ENCODE assay signal across 7 mouse cellular contexts in genomic region chr12:12324266-12324665, GRCm38 (mm10).
A peak's percentile ranks its signal among the peaks of the same experiment; 100 is the strongest.
DNase-seq lines count a peak whose midpoint lies in the region; ATAC-seq lines count a peak whose summit lies in the region.
"Not testable (repeated sequence)": the region's sequence is repeated elsewhere in the genome, so short reads cannot be mapped to it uniquely, and the experiment has no call there.

No protein-coding gene starts in this region.

- H3K4me1 ChIP-seq in embryonic facial prominence, embryonic 15.5 days; heart, embryonic 10.5 days; hindbrain, embryonic 14.5 days (replicated peaks; ENCODE audit: control insufficient read depth, insufficient read depth, low read length); kidney, embryonic 16.5 days (ENCODE audit: insufficient read depth, low read length); liver, embryonic 15.5 days (replicated peaks); midbrain, embryonic 14.5 days (ENCODE audit: control insufficient read depth, insufficient read depth, low read length); stomach, embryonic 16.5 days (ENCODE audit: control insufficient read depth, insufficient read depth, low read length): not testable (repeated sequence)

- H3K9me3 ChIP-seq in embryonic facial prominence, embryonic 15.5 days (replicated peaks); heart, embryonic 10.5 days; hindbrain, embryonic 14.5 days (ENCODE audit: control insufficient read depth, low read length); kidney, embryonic 16.5 days (ENCODE audit: low read length); liver, embryonic 15.5 days (replicated peaks); midbrain, embryonic 14.5 days (ENCODE audit: control insufficient read depth, low read length); stomach, embryonic 16.5 days (replicated peaks; ENCODE audit: control insufficient read depth, low read length): not testable (repeated sequence)

- H3K27me3 ChIP-seq in embryonic facial prominence, embryonic 15.5 days; heart, embryonic 10.5 days (ENCODE audit: insufficient read depth, poor library complexity, severe bottlenecking); hindbrain, embryonic 14.5 days (ENCODE audit: control insufficient read depth, insufficient read depth, low read length); kidney, embryonic 16.5 days (ENCODE audit: insufficient read depth, low read length); liver, embryonic 15.5 days; midbrain, embryonic 14.5 days (ENCODE audit: control insufficient read depth, insufficient read depth, low read length); stomach, embryonic 16.5 days (ENCODE audit: control insufficient read depth, insufficient read depth, low read length): not testable (repeated sequence)

- not testable (repeated sequence) for H3K36me3 ChIP-seq in embryonic facial prominence, embryonic 15.5 days; heart, embryonic 10.5 days; hindbrain, embryonic 14.5 days (replicated peaks; ENCODE audit: control insufficient read depth, insufficient read depth); kidney, embryonic 16.5 days (ENCODE audit: insufficient read depth, low read length); liver, embryonic 15.5 days (replicated peaks); midbrain, embryonic 14.5 days (ENCODE audit: control insufficient read depth, insufficient read depth, low read length); stomach, embryonic 16.5 days (ENCODE audit: control insufficient read depth, insufficient read depth, low read length)

- H3K9ac ChIP-seq in embryonic facial prominence, embryonic 15.5 days; kidney, embryonic 16.5 days (replicated peaks; ENCODE audit: low read length); liver, embryonic 15.5 days; stomach, embryonic 16.5 days (ENCODE audit: low read length): not testable (repeated sequence)
- peak overlapping the region; percentile 66; the same call in 1 of the 2 replicates for H3K9ac ChIP-seq in hindbrain, embryonic 14.5 days
- peak overlapping the region; percentile 38; the same call in 1 of the 2 replicates for H3K9ac ChIP-seq in midbrain, embryonic 14.5 days (replicated peaks; ENCODE audit: low read length)

- peak overlapping the region; percentile 68; the same call in 1 of the 2 replicates for H3K4me2 ChIP-seq in embryonic facial prominence, embryonic 15.5 days (replicated peaks)
- H3K4me2 ChIP-seq in hindbrain, embryonic 14.5 days (replicated peaks): peak overlapping the region; percentile 61
- not testable (repeated sequence) for H3K4me2 ChIP-seq in kidney, embryonic 16.5 days (replicated peaks; ENCODE audit: low read depth, low read length)
- peak overlapping the region; percentile 56; the same call in 1 of the 2 replicates for H3K4me2 ChIP-seq in liver, embryonic 15.5 days
- H3K4me2 ChIP-seq in midbrain, embryonic 14.5 days (ENCODE audit: low read length): peak overlapping the region; percentile 45
- peak overlapping the region; percentile 80 for H3K4me2 ChIP-seq in stomach, embryonic 16.5 days (ENCODE audit: low read depth, low read length)

- H3K27ac ChIP-seq in embryonic facial prominence, embryonic 15.5 days (replicated peaks); heart, embryonic 10.5 days; kidney, embryonic 16.5 days (ENCODE audit: low read length); liver, embryonic 15.5 days (replicated peaks); stomach, embryonic 16.5 days (ENCODE audit: low read length): not testable (repeated sequence)
- H3K27ac ChIP-seq in hindbrain, embryonic 14.5 days: peak overlapping the region; percentile 94
- peak overlapping the region; percentile 80 for H3K27ac ChIP-seq in midbrain, embryonic 14.5 days (replicated peaks; ENCODE audit: low read depth, low read length)

- peak; percentile 57 for DNase-seq in heart, embryonic 10.5 days (ENCODE audit: low spot score)
- DNase-seq in hindbrain, embryonic 14.5 days (ENCODE audit: low spot score); midbrain, embryonic 14.5 days: not testable (repeated sequence)

- WGBS in embryonic facial prominence, embryonic 15.5 days: 91% methylated on average over 20 of the region's 22 CpGs
- 90% methylated on average over 22 of the region's 22 CpGs for WGBS in heart, embryonic 10.5 days
- WGBS in hindbrain, embryonic 14.5 days: 88% methylated on average over 20 of the region's 22 CpGs
- WGBS in kidney, embryonic 16.5 days: 97% methylated on average over 21 of the region's 22 CpGs
- WGBS in liver, embryonic 15.5 days (ENCODE audit: insufficient replicate concordance): 69% methylated on average over 22 of the region's 22 CpGs
- 87% methylated on average over 18 of the region's 22 CpGs for WGBS in midbrain, embryonic 14.5 days
- 95% methylated on average over 22 of the region's 22 CpGs for WGBS in stomach, embryonic 16.5 days

- H3K4me3 ChIP-seq in embryonic facial prominence, embryonic 15.5 days (replicated peaks): 0 out of 2 replicates have a peak overlapping the region, but pooled peaks have one; percentile 35
- not testable (repeated sequence) for H3K4me3 ChIP-seq in heart, embryonic 10.5 days; liver, embryonic 15.5 days (replicated peaks); midbrain, embryonic 14.5 days (replicated peaks; ENCODE audit: low read depth, low read length)
- H3K4me3 ChIP-seq in hindbrain, embryonic 14.5 days (replicated peaks; ENCODE audit: low read length): peak overlapping the region; percentile 28
- peak overlapping the region; percentile 37 for H3K4me3 ChIP-seq in kidney, embryonic 16.5 days (ENCODE audit: low read length)
- peak overlapping the region; percentile 41; the same call in 1 of the 2 replicates for H3K4me3 ChIP-seq in stomach, embryonic 16.5 days (replicated peaks; ENCODE audit: low read length)

- not testable (repeated sequence) for ATAC-seq in embryonic facial prominence, embryonic 15.5 days (ENCODE audit: insufficient number of reproducible peaks, low FRiP score, low TSS enrichment, low read depth); hindbrain, embryonic 14.5 days (ENCODE audit: low FRiP score); kidney, embryonic 16.5 days (ENCODE audit: low FRiP score, low TSS enrichment); liver, embryonic 15.5 days (ENCODE audit: insufficient read depth); midbrain, embryonic 14.5 days (ENCODE audit: low FRiP score, low TSS enrichment); stomach, embryonic 16.5 days (ENCODE audit: insufficient read depth, low FRiP score)
